In the genomic region with DNA sequence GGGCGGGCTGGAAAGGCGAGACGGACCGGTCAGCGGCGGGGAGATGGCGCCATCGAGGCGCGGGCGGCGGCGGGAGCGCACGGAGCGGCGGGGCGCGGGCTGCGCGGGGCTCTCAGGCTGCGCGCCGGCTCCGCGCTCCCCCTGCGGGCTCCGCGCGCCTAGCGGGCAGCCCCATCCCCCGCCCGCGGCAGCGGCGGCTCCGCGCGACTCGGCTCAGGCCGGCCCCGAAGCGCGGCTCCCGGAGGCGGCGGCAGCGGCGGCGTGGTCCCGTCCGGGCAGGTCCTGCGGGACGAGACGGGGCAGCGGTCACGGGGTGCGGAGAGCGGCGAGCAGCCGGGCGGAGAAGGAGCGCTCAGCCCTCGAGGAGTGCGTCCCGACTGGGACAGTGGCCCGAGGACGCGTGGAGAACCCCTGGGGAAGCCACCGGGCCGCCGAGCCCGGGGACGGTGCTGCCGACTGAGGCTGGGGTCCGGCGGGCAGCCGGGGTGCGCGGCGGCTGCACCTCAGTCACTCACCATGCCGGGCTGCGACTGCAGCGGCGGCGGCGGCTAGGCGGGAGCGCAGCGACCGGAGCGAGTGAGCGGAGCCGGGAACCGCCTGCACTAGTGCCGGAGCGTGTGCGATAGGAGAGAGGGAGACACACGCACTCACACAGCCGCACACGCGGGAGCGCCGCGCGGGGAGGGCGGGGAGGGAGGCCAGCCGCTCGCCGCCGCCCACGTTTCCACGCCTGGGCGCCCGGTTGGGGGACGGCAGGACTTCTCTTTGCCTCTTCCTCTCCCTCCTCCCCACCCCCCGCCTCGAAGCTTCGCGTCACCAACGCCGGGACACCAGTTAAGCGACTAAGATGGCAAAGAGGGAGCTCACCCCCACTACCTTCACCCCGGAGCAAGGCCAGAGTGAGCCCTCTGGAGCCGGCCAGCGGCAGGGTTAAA, we compare ENCODE assay signal across 9 mouse cellular contexts. TPM values are rescaled to one million over a fixed set of nuclear protein-coding genes. Genes with fewer than 3 reads are reported as not detected.
DNase-seq lines count a peak whose midpoint lies in the region; ATAC-seq lines count a peak whose summit lies in the region.
"Had no signal": no experiment of that assay in that cellular context is flagged by ENCODE, and none has a peak within 500 bp of the region (broad histone marks: within the 10 kb centered on the region; RNA-seq: fewer than 3 reads in every experiment).

No protein-coding gene starts in this region.

- H3K9me3 ChIP-seq in forebrain, embryonic 11.5 days (ENCODE audit: control insufficient read depth, low read length), result no peaks in the 10 kb centered on the region
- H3K9me3 ChIP-seq in limb, embryonic 15.5 days, result no peaks in the 10 kb centered on the region
- H3K9me3 ChIP-seq in neural tube, embryonic 15.5 days (replicated peaks), result no peaks in the 10 kb centered on the region

- peak overlapping the region; percentile 55 for H3K9ac ChIP-seq in forebrain, embryonic 11.5 days (ENCODE audit: low read length)
- H3K9ac ChIP-seq in limb, embryonic 15.5 days, result peak overlapping the region; percentile 17; the same call in 1 of the 2 replicates
- peak overlapping the region; percentile 71 for H3K9ac ChIP-seq in neural tube, embryonic 15.5 days (replicated peaks)

- intact Hi-C loops in gastrocnemius, postnatal 14 days (cut with DNase I; ENCODE audit: low total_unique reads), result no loop called here

- peak overlapping the region; percentile 90 for H3K4me2 ChIP-seq in forebrain, embryonic 11.5 days (ENCODE audit: low read depth, low read length, severe bottlenecking)
- peak overlapping the region; percentile 96 for H3K4me2 ChIP-seq in limb, embryonic 15.5 days
- H3K4me2 ChIP-seq in neural tube, embryonic 15.5 days, result peak overlapping the region; percentile 90

- H3K27ac ChIP-seq in forebrain, embryonic 11.5 days (ENCODE audit: low read depth, low read length), result no peak overlapping the region
- H3K27ac ChIP-seq in limb, embryonic 15.5 days, result no peak overlapping the region
- H3K27ac ChIP-seq in neural tube, embryonic 15.5 days (replicated peaks), result peak overlapping the region; percentile 86

- WGBS in forebrain, embryonic 11.5 days, result under 1% methylated on average over 54 of the region's 126 CpGs
- WGBS in limb, embryonic 15.5 days, result under 1% methylated on average over 87 of the region's 126 CpGs
- WGBS in neural tube, embryonic 15.5 days, result under 1% methylated on average over 121 of the region's 126 CpGs

- ATAC-seq in forebrain, embryonic 11.5 days (replicated peaks; ENCODE audit: low FRiP score), result peak; percentile 80
- ATAC-seq in limb, embryonic 15.5 days (ENCODE audit: insufficient number of reproducible peaks, low FRiP score, low TSS enrichment, low read depth), result no peak
- ATAC-seq in neural tube, embryonic 15.5 days (ENCODE audit: low FRiP score), result peak; percentile 76
- no peak for ATAC-seq in megakaryocyte, adult 5-6 weeks (ENCODE audit: poor library complexity, severe bottlenecking)

- peak overlapping the region; percentile 59 for H3K4me3 ChIP-seq in forebrain, embryonic 11.5 days (ENCODE audit: low read depth, low read length)
- peak overlapping the region; percentile 55 for H3K4me3 ChIP-seq in limb, embryonic 15.5 days
- H3K4me3 ChIP-seq in neural tube, embryonic 15.5 days (replicated peaks), result peak overlapping the region; percentile 76

- no peaks in the 10 kb centered on the region for H3K36me3 ChIP-seq in forebrain, embryonic 11.5 days (ENCODE audit: control insufficient read depth, insufficient read depth, low read length)
- H3K36me3 ChIP-seq in limb, embryonic 15.5 days, result no peaks in the 10 kb centered on the region
- no peaks in the 10 kb centered on the region for H3K36me3 ChIP-seq in neural tube, embryonic 15.5 days

- peaks cover 41% of the 10 kb centered on the region for H3K27me3 ChIP-seq in forebrain, embryonic 11.5 days (ENCODE audit: control insufficient read depth, insufficient read depth, low read length)
- peaks cover 89% of the 10 kb centered on the region for H3K27me3 ChIP-seq in limb, embryonic 15.5 days
- H3K27me3 ChIP-seq in neural tube, embryonic 15.5 days (replicated peaks), result peaks cover 26% of the 10 kb centered on the region

- DNase-seq in gastrocnemius, postnatal 14 days, result peak; percentile 14
- DNase-seq in gastrocnemius, adult 8-10 months (ENCODE audit: low spot score in 2 of 2), result no peak
- peak; percentile 43 for DNase-seq in Muller cell, postnatal 12 days (ENCODE audit: inconsistent ontology term)
- peak; percentile 78 for DNase-seq in forebrain, embryonic 11.5 days (ENCODE audit: low spot score)
- peak; percentile 0 for DNase-seq in induced T-regulatory cell, adult 2 months (ENCODE audit: low read depth)

- H3K4me1 ChIP-seq in forebrain, embryonic 11.5 days (replicated peaks; ENCODE audit: control insufficient read depth, insufficient read depth, low read length), result peaks cover 4% of the 10 kb centered on the region; the same call in 1 of the 2 replicates
- H3K4me1 ChIP-seq in limb, embryonic 15.5 days, result peaks cover 20% of the 10 kb centered on the region
- peaks cover 49% of the 10 kb centered on the region for H3K4me1 ChIP-seq in neural tube, embryonic 15.5 days

RNA-seq across cellular contexts. Expression of a gene that starts 0.5 kb away (rescaled TPM):
- under 1 TPM; 0.13 to 0.76 TPM for total RNA-seq in gastrocnemius, postnatal 14 days (2021)
- under 1 TPM in 1 of 4 experiments, not detected in 3; 0.19 TPM for total RNA-seq in gastrocnemius, adult 8-10 months (2022)
- 0.40 and 0.56 TPM in 2 replicates for polyA plus RNA-seq in forebrain, embryonic 11.5 days (2014; fragmentation: Nextera tagmentation; extraction: Ambion mirVana)
- 0.16 and 0.60 TPM in 2 replicates for polyA plus RNA-seq in limb, embryonic 15.5 days (2015; fragmentation: Nextera tagmentation; extraction: Ambion mirVana)
- polyA plus RNA-seq in neural tube, embryonic 15.5 days (2015; fragmentation: Nextera tagmentation; extraction: Ambion mirVana), result 8.0 and 8.7 TPM in 2 replicates
- total RNA-seq in megakaryocyte, adult 5-6 weeks (2015), result not detected in 2 replicates
- total RNA-seq in megakaryocyte, adult 5-6 weeks (2017), result not detected in 2 replicates
- total RNA-seq: MEL had no signal

Comparison
In these comparisons a context has a peak if more than half of its experiments do, and no peak if none do; other contexts are left out.
1. DNase-seq: peak in gastrocnemius, postnatal 14 days (single experiment), Muller cell, postnatal 12 days (single experiment), forebrain, embryonic 11.5 days (single experiment) and induced T-regulatory cell, adult 2 months (single experiment); none in gastrocnemius, adult 8-10 months (0 of 2).
2. ATAC-seq: peak in forebrain, embryonic 11.5 days (single experiment) and neural tube, embryonic 15.5 days (single experiment); none in limb, embryonic 15.5 days (single experiment) and megakaryocyte, adult 5-6 weeks (single experiment).
3. H3K9ac ChIP-seq: peak in every context shown above with its lines; median percentile 71 in neural tube, embryonic 15.5 days; 55 in forebrain, embryonic 11.5 days; 17 in limb, embryonic 15.5 days.
4. Peak in every context shown above with its lines, with median percentiles within 50 percentile points of each other: H3K4me2 ChIP-seq and H3K4me3 ChIP-seq.